Mouse (Mus musculus) MEL (cell line): ENCODE measurements around the gene Mprip. TPM values are rescaled to one million over a fixed set of nuclear protein-coding genes. Genes with fewer than 3 reads are reported as not detected.

Experiments
- DNase-seq: peaks from one replicate; pipeline ENCODE4 v3.0.0; 2011; ENCODE audit warnings: low read depth, low spot score
- H3K27ac ChIP-seq: 2 replicates; pipeline ENCODE4 v1.5.1; 2012; ENCODE audit warnings: low read depth, mild to moderate bottlenecking, control low read depth, low read length, moderate library complexity; ENCODE audit not compliant: control insufficient read depth
- H3K27me3 ChIP-seq, 2 experiments: fragments of 150-350 bp in 1 of 2; sonication (generic) in 1 of 2; 2 replicates each; pipeline ENCODE4 v1.6.1; 2012; ENCODE audit warnings: low read length in 2 of 2, mild to moderate bottlenecking in 2 of 2, improper control_type of control experiment in 1 of 2, moderate library complexity in 1 of 2; ENCODE audit not compliant: insufficient read depth in 2 of 2, control insufficient read depth in 1 of 2
- H3K36me3 ChIP-seq, 2 experiments: 2 replicates each; pipeline ENCODE4 v1.6.1; 2012 to 2014; ENCODE audit warnings: low read length in 2 of 2, improper control_type of control experiment in 1 of 2, inconsistent platforms in 1 of 2, mild to moderate bottlenecking in 1 of 2; ENCODE audit not compliant: insufficient read depth in 2 of 2, control insufficient read depth in 1 of 2
- H3K4me1 ChIP-seq, 2 experiments: fragments of 150-350 bp in 1 of 2; sonication (generic) in 1 of 2; 2 replicates each; pipeline ENCODE4 v1.6.1; 2012; ENCODE audit warnings: low read length in 2 of 2, improper control_type of control experiment in 1 of 2, mild to moderate bottlenecking in 1 of 2; ENCODE audit not compliant: insufficient read depth in 2 of 2, control insufficient read depth in 1 of 2
- H3K4me3 ChIP-seq, 2 experiments: fragments of 150-350 bp in 1 of 2; sonication (generic) in 1 of 2; 2 replicates each; pipeline ENCODE4 v1.5.1; 2012; ENCODE audit warnings: low read depth in 2 of 2, low read length in 2 of 2, mild to moderate bottlenecking in 2 of 2, moderate library complexity in 2 of 2, control low read depth in 1 of 2, improper control_type of control experiment in 1 of 2; ENCODE audit not compliant: control insufficient read depth in 1 of 2, insufficient read depth in 1 of 2
- H3K79me2 ChIP-seq: 2 replicates; pipeline ENCODE4 v1.6.1; 2012; ENCODE audit warnings: mild to moderate bottlenecking, low read length, moderate library complexity; ENCODE audit not compliant: control insufficient read depth, poor library complexity, insufficient read depth
- H3K9ac ChIP-seq: 2 replicates; pipeline ENCODE4 v1.6.1; 2012; ENCODE audit warnings: low read depth, mild to moderate bottlenecking, control low read depth, low read length, moderate library complexity; ENCODE audit not compliant: control insufficient read depth, poor library complexity, severe bottlenecking
- H3K9me3 ChIP-seq: fragments of 150-350 bp; sonication (generic); replicated peaks from 2 replicates; pipeline ENCODE4 v1.6.1; 2012; ENCODE audit warnings: mild to moderate bottlenecking, low read length, improper control_type of control experiment, moderate library complexity; ENCODE audit not compliant: insufficient read depth
- E2F4 ChIP-seq: IDR thresholded peaks from 2 replicates; pipeline ENCODE4 v1.6.1; 2011; ENCODE audit warnings: low read depth, low read length, improper control_type of control experiment, borderline replicate concordance
- HCFC1 ChIP-seq: IDR thresholded peaks from 2 replicates; pipeline ENCODE4 v1.6.1; 2012; ENCODE audit warnings: low read depth, mild to moderate bottlenecking, inconsistent platforms, low read length, improper control_type of control experiment, moderate library complexity
- JUND ChIP-seq: IDR thresholded peaks from 2 replicates; pipeline ENCODE4 v1.6.1; 2011; ENCODE audit warnings: low read depth, mild to moderate bottlenecking, improper control_type of control experiment, low read length
- KAT2A ChIP-seq: conservative IDR thresholded peaks from 2 replicates; pipeline ENCODE4 v1.6.1; 2012; ENCODE audit warnings: low read depth, low read length, improper control_type of control experiment, inconsistent platforms
- MAFK ChIP-seq: IDR thresholded peaks from 2 replicates; pipeline ENCODE4 v1.6.1; 2011; ENCODE audit warnings: low read depth, mild to moderate bottlenecking, low read length, improper control_type of control experiment, borderline replicate concordance
- MAX ChIP-seq: IDR thresholded peaks from 2 replicates; pipeline ENCODE4 v1.6.1; 2011; ENCODE audit warnings: low read length, improper control_type of control experiment
- MEF2A ChIP-seq: IDR thresholded peaks from 2 replicates; pipeline ENCODE4 v1.6.1; 2014; ENCODE audit warnings: low read depth, mild to moderate bottlenecking, inconsistent platforms, low read length, improper control_type of control experiment; ENCODE audit not compliant: poor library complexity, insufficient replicate concordance, severe bottlenecking; ENCODE audit errors: extremely low read depth
- MXI1 ChIP-seq: IDR thresholded peaks from 2 replicates; pipeline ENCODE4 v1.6.1; 2011; ENCODE audit warnings: mild to moderate bottlenecking, low read depth, low read length, improper control_type of control experiment
- MYB ChIP-seq: IDR thresholded peaks from 2 replicates; pipeline ENCODE4 v1.6.1; 2011; ENCODE audit warnings: mild to moderate bottlenecking, low read depth, low read length, improper control_type of control experiment
- POLR2A ChIP-seq, 2 experiments: IDR thresholded peaks; 2 replicates each; pipeline ENCODE4 v1.6.1; 2011 to 2012; ENCODE audit warnings: low read length in 2 of 2, mild to moderate bottlenecking in 2 of 2, control low read depth in 1 of 2, improper control_type of control experiment in 1 of 2, low read depth in 1 of 2, moderate library complexity in 1 of 2; ENCODE audit not compliant: control insufficient read depth in 1 of 2, insufficient read depth in 1 of 2, poor library complexity in 1 of 2
- POLR2AphosphoS2 ChIP-seq: IDR thresholded peaks from 2 replicates; pipeline ENCODE4 v1.6.1; 2011; ENCODE audit warnings: low read length, improper control_type of control experiment
- POLR2AphosphoS5 ChIP-seq: IDR thresholded peaks from 2 replicates; pipeline ENCODE4 v1.6.1; 2012; ENCODE audit warnings: low read depth, borderline replicate concordance, mild to moderate bottlenecking, inconsistent platforms, low read length, moderate library complexity, mixed read lengths
- RAD21 ChIP-seq: IDR thresholded peaks from 2 replicates; pipeline ENCODE4 v1.6.1; 2011; ENCODE audit warnings: mild to moderate bottlenecking, low read depth, low read length, improper control_type of control experiment
- RCOR1 ChIP-seq: IDR thresholded peaks from 2 replicates; pipeline ENCODE4 v1.6.1; 2012; ENCODE audit warnings: low read depth, mild to moderate bottlenecking, inconsistent platforms, low read length, improper control_type of control experiment
- SMC3 ChIP-seq: IDR thresholded peaks from 2 replicates; pipeline ENCODE4 v1.6.1; 2011; ENCODE audit warnings: low read depth, low read length, improper control_type of control experiment
- TBP ChIP-seq: IDR thresholded peaks from 2 replicates; pipeline ENCODE4 v1.8.0; 2011; ENCODE audit warnings: low read depth, low read length, improper control_type of control experiment
- USF2 ChIP-seq, 2 experiments: IDR thresholded peaks; 2 replicates each; pipeline ENCODE4 v1.6.1; 2011 to 2012; ENCODE audit warnings: improper control_type of control experiment in 2 of 2, low read length in 2 of 2, borderline replicate concordance in 1 of 2, inconsistent platforms in 1 of 2, low read depth in 1 of 2, mild to moderate bottlenecking in 1 of 2; ENCODE audit not compliant: insufficient read depth in 1 of 2
- ZMIZ1 ChIP-seq: IDR thresholded peaks from 2 replicates; pipeline ENCODE4 v1.6.1; 2012; ENCODE audit warnings: low read depth, mild to moderate bottlenecking, inconsistent platforms, low read length, improper control_type of control experiment, moderate library complexity
- polyA plus RNA-seq, 2 experiments: library from polyadenylated mRNA; stranded (reverse) in 1 of 2; unstranded in 1 of 2; fragments of >175 nt in 1 of 2; fragments of >200 nt in 1 of 2; gene quantifications; 2 replicates each; pipeline versions ENCODE4 v1.2.1 to v1.2.4; 2012; ENCODE audit warnings: low replicate concordance in 2 of 2, low read depth in 1 of 2; ENCODE audit not compliant: insufficient read length in 2 of 2, insufficient read depth in 1 of 2, missing spikeins in 1 of 2
- total RNA-seq: library from RNA; depleted of rRNA; stranded (reverse); fragments of 300-350 nt; gene quantifications from 2 replicates; pipeline ENCODE4 v1.2.3, GENCODE M21; 2012

The Mprip gene
- total and polyA plus RNA-seq, 3 experiments: 103 to 174 (median 142) TPM

- TF ChIP-seq USF2 (IDR thresholded peaks at IDR 0.05; ENCODE audit: borderline replicate concordance in 1 of 2, insufficient read depth in 1 of 2, low read depth in 1 of 2, low read length in 2 of 2): no peak
- no peak for TF ChIP-seq MAFK
- no peak for TF ChIP-seq POLR2AphosphoS2
- no peak for TF ChIP-seq RAD21
- no peak for TF ChIP-seq POLR2AphosphoS5
Observed at GRCm38 (mm10) chr11:59717801-59718291, 56.7 kb downstream of the Mprip start (continued).

- Histone ChIP-seq H3K9me3 (no peaks in the 10 kb centered on the region), H3K36me3 (peaks cover 0 to 8% of the 10 kb centered on the region in 2 experiments; a peak in 2 of 4 replicates), H3K27ac (no peak overlapping the region), H3K27me3 (no peaks in the 10 kb centered on the region)
- TF ChIP-seq JUND: no peak
- TF ChIP-seq KAT2A: no peak
- no peak for TF ChIP-seq MXI1
- no peak for TF ChIP-seq SMC3
- TF ChIP-seq MYB: no peak
- no peak for TF ChIP-seq TBP
- TF ChIP-seq, all 39 proteins: peak for 0
- H3K4me3 ChIP-seq: no peak overlapping the region
- no peak for DNase-seq
- H3K4me1 ChIP-seq: peaks cover 4 to 7% of the 10 kb centered on the region in 2 experiments; a peak in 2 of 4 replicates
- H3K9ac ChIP-seq: no peak overlapping the region
- no peaks in the 10 kb centered on the region for H3K79me2 ChIP-seq
Observed at GRCm38 (mm10) chr11:59719185-59719584, 58.1 kb downstream of the Mprip start.

DNA sequence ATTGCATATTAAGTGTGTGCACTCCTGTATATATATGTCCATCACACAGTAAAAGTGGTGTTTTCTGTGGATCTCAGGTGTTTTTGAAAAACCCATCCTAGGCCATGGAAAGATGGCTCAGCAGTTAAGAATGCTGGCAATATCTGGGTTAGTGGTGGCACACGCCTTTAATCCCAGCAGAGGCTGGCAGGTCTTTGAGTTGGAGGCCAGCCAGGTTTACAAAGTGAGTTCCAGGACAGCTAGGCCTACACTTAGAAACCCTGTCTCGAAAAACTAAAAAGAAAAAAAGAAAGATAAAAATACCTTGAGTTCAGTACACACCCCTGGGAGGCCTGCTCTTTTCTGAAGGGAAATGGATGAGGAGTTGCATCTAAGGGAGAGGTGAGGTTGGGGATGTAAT lies 60.3 kb downstream of the Mprip start:
- Histone ChIP-seq H3K27ac (no peak overlapping the region), H3K9ac (no peak overlapping the region), H3K36me3 (peaks cover 0 to 8% of the 10 kb centered on the region in 2 experiments; a peak in 3 of 4 replicates), H3K4me3 (no peak overlapping the region), H3K9me3 (no peaks in the 10 kb centered on the region), H3K79me2 (no peaks in the 10 kb centered on the region), H3K4me1 (peaks cover 4 to 7% of the 10 kb centered on the region in 2 experiments; a peak in 2 of 4 replicates), H3K27me3 (no peaks in the 10 kb centered on the region)
- DNase-seq: no peak
- TF ChIP-seq POLR2A (IDR thresholded peaks at IDR 0.05; ENCODE audit: control insufficient read depth in 1 of 2, insufficient read depth in 1 of 2, low read depth in 1 of 2, low read length in 2 of 2, poor library complexity in 1 of 2) (no peak), HCFC1 (no peak), MAX (no peak), POLR2AphosphoS5 (no peak), E2F4 (no peak), SMC3 (no peak), USF2 (IDR thresholded peaks at IDR 0.05; ENCODE audit: borderline replicate concordance in 1 of 2, insufficient read depth in 1 of 2, low read depth in 1 of 2, low read length in 2 of 2) (no peak), MEF2A (no peak), RCOR1 (no peak), ZMIZ1 (no peak), MXI1 (no peak)
